Mouse (Mus musculus) testis, adult 10 weeks (tissue): ENCODE data around the gene Gm10670. TPM values are rescaled to one million over a fixed set of nuclear protein-coding genes. Genes with fewer than 3 reads are reported as not detected.

ENCODE experiments used
- polyA plus RNA-seq: library from polyadenylated mRNA; stranded (reverse); fragments of 350-450 nt; fragmentation: Illumina TruSeq; extraction: RNeasy Lipid Tissue Mini Kit (QIAGEN cat#74804); gene quantifications from one replicate; pipeline ENCODE4 v1.2.3, GENCODE M21; 2014; ENCODE audit warnings: low read depth, low replicate concordance

Gm10670 gene
- not detected for polyA plus RNA-seq

DNA sequence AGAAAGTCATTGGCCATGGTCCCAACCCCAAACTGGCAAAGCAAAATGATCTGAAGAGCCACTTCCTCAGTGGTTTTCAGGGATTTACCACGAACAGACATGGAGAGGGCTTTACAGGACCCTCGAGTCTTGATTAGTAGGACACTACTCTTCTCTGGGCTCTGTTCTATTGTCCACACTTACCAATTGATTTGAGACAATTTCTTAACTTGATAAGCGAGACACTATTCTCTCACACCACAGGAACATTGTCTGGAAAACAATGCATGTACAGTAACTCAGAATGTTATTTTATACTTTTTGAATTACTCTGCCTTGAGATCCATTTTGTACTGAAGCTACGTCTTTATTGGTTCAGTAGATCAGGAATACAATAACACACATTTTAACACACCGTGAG lies at the start of gene Gm10670:
TSS of gene Gm10670 (minus strand) at position 101 of the 400 bp plus-strand sequence.

DNA sequence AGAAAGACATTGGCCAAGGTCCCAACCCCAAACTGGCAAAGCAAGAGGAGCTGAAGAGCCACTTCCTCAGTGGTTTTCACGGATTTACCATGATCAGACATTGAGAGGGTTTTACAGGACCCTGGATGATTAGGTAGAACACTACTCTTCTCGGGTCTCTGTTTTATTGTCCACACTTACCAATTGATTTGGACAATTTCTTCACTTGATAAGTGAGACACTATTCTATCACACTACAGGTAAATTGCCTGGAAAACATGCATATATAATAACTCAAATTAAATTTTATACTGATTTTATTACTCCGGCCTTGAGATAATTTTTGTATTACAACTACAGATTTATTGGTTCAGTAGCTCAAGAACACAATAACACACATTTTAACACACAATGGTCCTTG lies 35.7 kb upstream of the Gm10670 start, which contains the start of gene Vmn1r103:
TSS of gene Vmn1r103 (minus strand) at position 101 of the 400 bp plus-strand sequence.

DNA sequence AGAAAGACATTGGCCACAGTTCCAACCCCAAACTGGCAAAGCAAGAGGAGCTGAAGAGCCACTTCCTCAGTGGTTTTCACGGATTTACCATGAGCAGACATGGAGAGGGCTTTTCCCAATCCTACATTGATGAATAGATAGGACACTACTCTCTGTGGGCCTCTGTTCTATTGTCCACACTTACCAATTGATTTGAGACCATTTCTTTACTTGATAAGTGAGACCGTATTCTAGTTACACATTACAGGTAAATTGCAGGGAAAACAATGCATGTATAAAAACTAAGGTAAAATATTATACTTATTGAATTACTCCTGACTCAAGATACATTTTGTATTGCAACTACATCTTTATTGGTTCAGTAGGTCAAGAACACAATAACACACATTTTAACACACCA lies 32.2 kb downstream of the Gm10670 start, which contains the start of gene Vmn1r101:
TSS of gene Vmn1r101 (minus strand) at position 101 of the 400 bp plus-strand sequence.

Other genes starting within 250 kb of the Gm10670 start
- not detected for gene Gm4498, start 241.1 kb downstream of the Gm10670 start, polyA plus RNA-seq
- 0.27 TPM for gene Gm5890, start 212.1 kb downstream of the Gm10670 start, polyA plus RNA-seq
- not detected for gene Gm4133, start 140.9 kb downstream of the Gm10670 start, polyA plus RNA-seq
- gene Gm5728, start 99.5 kb downstream of the Gm10670 start, polyA plus RNA-seq, result not detected
- not detected for gene Vmn1r100, start 57.0 kb downstream of the Gm10670 start, polyA plus RNA-seq
- gene Vmn1r101, start 32.3 kb downstream of the Gm10670 start, polyA plus RNA-seq, result not detected
- gene Vmn1r103, start 35.6 kb upstream of the Gm10670 start, polyA plus RNA-seq, result not detected
- gene Vmn1r104, start 58.9 kb upstream of the Gm10670 start, polyA plus RNA-seq, result not detected
- not detected for gene Gm5726, start 70.8 kb upstream of the Gm10670 start, polyA plus RNA-seq
- gene Gm4141, start 101.3 kb upstream of the Gm10670 start, polyA plus RNA-seq, result not detected
- 0.60 TPM for gene Gm4513, start 124.1 kb upstream of the Gm10670 start, polyA plus RNA-seq
- not detected for gene Vmn1r107, start 194.0 kb upstream of the Gm10670 start, polyA plus RNA-seq
- not detected for gene Vmn1r111, start 228.3 kb upstream of the Gm10670 start, polyA plus RNA-seq